Comparison of ENCODE assay signal across 8 mouse cellular contexts in the genomic region with DNA sequence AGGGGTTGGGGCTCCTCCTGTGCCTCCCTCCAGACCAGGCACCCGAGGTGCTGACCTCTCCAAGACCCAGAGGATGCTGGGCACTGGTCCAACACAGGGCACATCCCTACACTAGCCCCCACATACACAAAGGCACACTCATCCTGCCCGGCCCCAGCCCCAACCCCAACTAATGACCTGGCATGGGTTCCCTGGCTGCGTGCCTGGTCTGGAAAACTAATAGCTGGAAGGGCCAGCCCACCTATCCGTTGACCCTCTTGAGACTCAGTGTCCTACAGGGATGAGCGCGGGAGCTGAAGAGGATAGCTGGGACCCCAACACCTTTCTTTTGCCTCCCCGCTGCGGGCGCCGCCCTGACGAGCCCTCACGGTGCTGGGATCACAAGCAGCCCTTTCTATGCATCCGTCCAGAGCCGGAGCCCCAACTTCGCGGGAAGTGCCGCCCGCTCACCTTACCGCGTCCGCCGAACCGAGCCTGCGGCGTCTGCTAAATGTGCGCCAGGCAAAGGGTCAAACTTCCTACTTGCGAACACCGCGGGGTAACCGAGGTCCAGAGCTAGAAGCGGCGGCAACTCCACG. TPM values are rescaled to one million over a fixed set of nuclear protein-coding genes. Genes with fewer than 3 reads are reported as not detected.
DNase-seq lines count a peak whose midpoint lies in the region; ATAC-seq and TF ChIP-seq lines count a peak whose summit lies in the region.

No protein-coding gene starts in this region.

- peak overlapping the region; percentile 73 for H3K4me2 ChIP-seq in embryonic facial prominence, embryonic 14.5 days (ENCODE audit: low read depth, low read length)

- H3K27me3 ChIP-seq in erythroblast, embryonic 14.5 days (ENCODE audit: control insufficient read depth): peaks cover 49% of the 10 kb centered on the region
- peaks cover 38% of the 10 kb centered on the region for H3K27me3 ChIP-seq in C2C12 (ENCODE audit: control insufficient read depth, insufficient read depth, insufficient read length)
- peaks cover 38% of the 10 kb centered on the region for H3K27me3 ChIP-seq in embryonic facial prominence, embryonic 14.5 days (replicated peaks; ENCODE audit: control insufficient read depth, insufficient read depth, low read length)
- peaks cover 16% of the 10 kb centered on the region for H3K27me3 ChIP-seq in small intestine, adult 2 months (ENCODE audit: control insufficient read depth, insufficient read depth, low read length)

- peaks cover 18% of the 10 kb centered on the region for H3K36me3 ChIP-seq in erythroblast, embryonic 14.5 days (ENCODE audit: control insufficient read depth)
- H3K36me3 ChIP-seq in C2C12 (ENCODE audit: control insufficient read depth, insufficient read depth): no peaks in the 10 kb centered on the region
- no peaks in the 10 kb centered on the region for H3K36me3 ChIP-seq in embryonic facial prominence, embryonic 14.5 days (ENCODE audit: control insufficient read depth, insufficient read depth, low read length)
- H3K36me3 ChIP-seq in small intestine, adult 2 months (ENCODE audit: control insufficient read depth, insufficient read depth, low read length): no peaks in the 10 kb centered on the region

- peak overlapping the region; percentile 51 for H3K4me3 ChIP-seq in erythroblast, embryonic 14.5 days (replicated peaks)
- no peak overlapping the region for H3K4me3 ChIP-seq in C2C12 (ENCODE audit: insufficient read depth, poor library complexity, severe bottlenecking)
- peak overlapping the region; percentile 43 for H3K4me3 ChIP-seq in embryonic facial prominence, embryonic 14.5 days (ENCODE audit: low read depth, low read length)
- peak overlapping the region; percentile 54 for H3K4me3 ChIP-seq in small intestine, adult 2 months (ENCODE audit: low read depth, low read length)

- no peak for TF ChIP-seq POLR2A in small intestine, adult 2 months (IDR thresholded peaks at IDR 0.05; ENCODE audit: low read depth, low read length)

- TF ChIP-seq CTCF in C2C12 (IDR thresholded peaks at IDR 0.05; ENCODE audit: control insufficient read depth, insufficient read depth, insufficient read length): no peak
- TF ChIP-seq CTCF in small intestine, adult 2 months (IDR thresholded peaks at IDR 0.05; ENCODE audit: extremely low read depth, insufficient read length, insufficient replicate concordance, low read depth, low read length): no peak

- 1% methylated on average over 14 of the region's 33 CpGs for WGBS in embryonic facial prominence, embryonic 14.5 days
- WGBS in small intestine, adult 2 months: 2% methylated on average over 33 of the region's 33 CpGs

- no peak for ATAC-seq in erythroblast, adult 5-6 weeks (replicated peaks; ENCODE audit: low FRiP score, poor library complexity, severe bottlenecking)
- no peak for ATAC-seq in embryonic facial prominence, embryonic 14.5 days (ENCODE audit: low read depth)

- peaks cover 60% of the 10 kb centered on the region for H3K4me1 ChIP-seq in erythroblast, embryonic 14.5 days (ENCODE audit: control insufficient read depth)
- peaks cover 7% of the 10 kb centered on the region; the same call in 1 of the 2 replicates for H3K4me1 ChIP-seq in embryonic facial prominence, embryonic 14.5 days (ENCODE audit: control insufficient read depth, insufficient read depth, low read length)
- H3K4me1 ChIP-seq in small intestine, adult 2 months (ENCODE audit: control insufficient read depth, insufficient read depth, insufficient read length, low read length): no peaks in the 10 kb centered on the region; the same call in 1 of the 2 replicates

- H3K9ac ChIP-seq in embryonic facial prominence, embryonic 14.5 days (ENCODE audit: low read depth, low read length): peak overlapping the region; percentile 58

- no peak for DNase-seq in embryonic facial prominence, embryonic 14.5 days (ENCODE audit: low spot score)
- DNase-seq in kidney, postnatal 4 days: peak; percentile 27 to 37
- DNase-seq in urinary bladder, postnatal 10 days (ENCODE audit: low spot score): no peak
- no peak for DNase-seq in thymus, postnatal 0 days (ENCODE audit: low spot score)

- H3ac ChIP-seq in C2C12 (ENCODE audit: control insufficient read depth, insufficient read length, low read depth): peak overlapping the region; percentile 30

- no peaks in the 10 kb centered on the region for H3K79me3 ChIP-seq in C2C12 (ENCODE audit: low read depth)

- H3K27ac ChIP-seq in embryonic facial prominence, embryonic 14.5 days (replicated peaks; ENCODE audit: low read depth, low read length): no peak overlapping the region
- no peak overlapping the region for H3K27ac ChIP-seq in small intestine, adult 2 months (ENCODE audit: insufficient read depth, low read depth, low read length)

- H3K79me2 ChIP-seq in C2C12 (ENCODE audit: control insufficient read depth, insufficient read depth): no peaks in the 10 kb centered on the region

- peaks cover 15% of the 10 kb centered on the region; the same call in 1 of the 2 replicates for H3K9me3 ChIP-seq in erythroblast, embryonic 14.5 days (ENCODE audit: control insufficient read depth, low read length)
- H3K9me3 ChIP-seq in embryonic facial prominence, embryonic 14.5 days (ENCODE audit: control insufficient read depth, low read length): no peaks in the 10 kb centered on the region

TF ChIP-seq in C2C12, 6 proteins besides CTCF, POLR2A, EP300 and RAD21:
- TF ChIP-seq USF1 (IDR thresholded peaks at IDR 0.05; ENCODE audit: low read depth) (no peak), MAX (IDR thresholded peaks at IDR 0.05) (no peak), CEBPB (IDR thresholded peaks at IDR 0.05; ENCODE audit: low read depth) (no peak), FOSL1 (IDR thresholded peaks at IDR 0.05; ENCODE audit: insufficient read depth, low read length, poor library complexity, severe bottlenecking) (no peak), MYOG (IDR thresholded peaks at IDR 0.05; ENCODE audit: control insufficient read depth, extremely low read depth, insufficient read length) (no peak), MYOD1 (IDR thresholded peaks at IDR 0.05; ENCODE audit: control insufficient read depth, insufficient read length, low read depth) (no peak)

RNA-seq across cellular contexts. Expression of gene A930017K11Rik, which starts 1.1 kb away (rescaled TPM):
- polyA plus RNA-seq in erythroblast, embryonic 14.5 days (2012): 0.25 TPM in 2 replicates
- total RNA-seq in erythroblast, adult 5-6 weeks (2015; ENCODE audit: low replicate concordance): not detected in 2 replicates
- total RNA-seq in erythroblast, adult 5-6 weeks (2017; ENCODE audit: low replicate concordance): not detected in 2 replicates
- polyA plus RNA-seq in C2C12 (2012; fragmentation: generic; extraction: Trizol): 0.02 TPM
- 0.16 TPM in 1 of 2 replicates, not detected in the other for polyA plus RNA-seq in embryonic facial prominence, embryonic 14.5 days (2014; fragmentation: Nextera tagmentation; extraction: Ambion mirVana)
- 0.04 TPM in 1 of 2 replicates, not detected in the other for polyA plus RNA-seq in small intestine, adult 2 months (2012; rRNA removed)
- not detected in 2 replicates for polyA plus RNA-seq in thymus, postnatal 0 days (2015; fragmentation: Nextera tagmentation; extraction: Ambion mirVana)

RNA-seq across cellular contexts. Expression of gene Nhlrc4, which starts 6.6 kb away (rescaled TPM):
- polyA plus RNA-seq in erythroblast, embryonic 14.5 days (2012): 2.9 and 3.4 TPM in 2 replicates
- total RNA-seq in erythroblast, adult 5-6 weeks (2015; ENCODE audit: low replicate concordance): 49.2 and 66.7 TPM in 2 replicates
- 40.7 and 62.0 TPM in 2 replicates for total RNA-seq in erythroblast, adult 5-6 weeks (2017; ENCODE audit: low replicate concordance)
- 0.46 TPM for polyA plus RNA-seq in C2C12 (2012; fragmentation: generic; extraction: Trizol)
- polyA plus RNA-seq in embryonic facial prominence, embryonic 14.5 days (2014; fragmentation: Nextera tagmentation; extraction: Ambion mirVana): 0.99 TPM in 1 of 2 replicates, not detected in the other
- 0.51 TPM in 1 of 2 replicates, not detected in the other for polyA plus RNA-seq in small intestine, adult 2 months (2012; rRNA removed)
- 0.36 and 0.46 TPM in 2 replicates for polyA plus RNA-seq in thymus, postnatal 0 days (2015; fragmentation: Nextera tagmentation; extraction: Ambion mirVana)

RNA-seq across cellular contexts. Expression of gene Pigq, which starts 6.6 kb away (rescaled TPM):
- polyA plus RNA-seq in erythroblast, embryonic 14.5 days (2012): 164 and 218 TPM in 2 replicates
- 1,336 and 1,664 TPM in 2 replicates for total RNA-seq in erythroblast, adult 5-6 weeks (2015; ENCODE audit: low replicate concordance)
- total RNA-seq in erythroblast, adult 5-6 weeks (2017; ENCODE audit: low replicate concordance): 1,480 and 1,728 TPM in 2 replicates
- polyA plus RNA-seq in C2C12 (2012; fragmentation: generic; extraction: Trizol): 43.5 TPM
- 51.8 and 52.2 TPM in 2 replicates for polyA plus RNA-seq in embryonic facial prominence, embryonic 14.5 days (2014; fragmentation: Nextera tagmentation; extraction: Ambion mirVana)
- polyA plus RNA-seq in small intestine, adult 2 months (2012; rRNA removed): 59.8 and 74.1 TPM in 2 replicates
- 28.8 and 34.6 TPM in 2 replicates for polyA plus RNA-seq in thymus, postnatal 0 days (2015; fragmentation: Nextera tagmentation; extraction: Ambion mirVana)

RNA-seq across cellular contexts. Expression of gene Rab40c, which starts 31.8 kb away (rescaled TPM):
- polyA plus RNA-seq in erythroblast, embryonic 14.5 days (2012): 0.68 and 1.0 TPM in 2 replicates
- total RNA-seq in erythroblast, adult 5-6 weeks (2015; ENCODE audit: low replicate concordance): 2.3 and 6.7 TPM in 2 replicates
- total RNA-seq in erythroblast, adult 5-6 weeks (2017; ENCODE audit: low replicate concordance): 1.2 and 1.5 TPM in 2 replicates
- polyA plus RNA-seq in C2C12 (2012; fragmentation: generic; extraction: Trizol): 14.4 TPM
- 17.1 and 19.7 TPM in 2 replicates for polyA plus RNA-seq in embryonic facial prominence, embryonic 14.5 days (2014; fragmentation: Nextera tagmentation; extraction: Ambion mirVana)
- 20.7 and 43.4 TPM in 2 replicates for polyA plus RNA-seq in small intestine, adult 2 months (2012; rRNA removed)
- 14.9 and 20.0 TPM in 2 replicates for polyA plus RNA-seq in thymus, postnatal 0 days (2015; fragmentation: Nextera tagmentation; extraction: Ambion mirVana)

RNA-seq across cellular contexts. Expression of gene Capn15, which starts 34.3 kb away (rescaled TPM):
- polyA plus RNA-seq in erythroblast, embryonic 14.5 days (2012): 6.2 and 6.3 TPM in 2 replicates
- 1.2 and 1.5 TPM in 2 replicates for total RNA-seq in erythroblast, adult 5-6 weeks (2015; ENCODE audit: low replicate concordance)
- total RNA-seq in erythroblast, adult 5-6 weeks (2017; ENCODE audit: low replicate concordance): 1.4 and 2.4 TPM in 2 replicates
- polyA plus RNA-seq in C2C12 (2012; fragmentation: generic; extraction: Trizol): 10.6 TPM
- polyA plus RNA-seq in embryonic facial prominence, embryonic 14.5 days (2014; fragmentation: Nextera tagmentation; extraction: Ambion mirVana): 25.2 and 25.8 TPM in 2 replicates
- 46.8 and 75.2 TPM in 2 replicates for polyA plus RNA-seq in small intestine, adult 2 months (2012; rRNA removed)
- polyA plus RNA-seq in thymus, postnatal 0 days (2015; fragmentation: Nextera tagmentation; extraction: Ambion mirVana): 15.3 and 17.0 TPM in 2 replicates

Comparison
In these comparisons a context has a peak if more than half of its experiments do, and no peak if none do; other contexts are left out.
1. DNase-seq: peak in kidney, postnatal 4 days (2 of 2); none in embryonic facial prominence, embryonic 14.5 days (single experiment), urinary bladder, postnatal 10 days (single experiment) and thymus, postnatal 0 days (single experiment).